Mouse (Mus musculus): ENCODE measurements at regions not wholly inside any gene's neighbourhood (a gene's known extent, or its start where the extent isn't known, plus 50 kb on each side); places are given as distances from the start of the nearest gene placed in this dataset.

GRCm38 (mm10) chr6:139391307-139391706 is 110.5 kb downstream of the Rergl start:
- no peak for ATAC-seq (ENCODE audit: borderline replicate concordance, extremely low read depth, low FRiP score, low TSS enrichment)
- H3K4me3 ChIP-seq, result no peak overlapping the region
- no peaks in the 10 kb centered on the region for H3K9me3 ChIP-seq
- no peaks in the 10 kb centered on the region for H3K36me3 ChIP-seq
- no peak overlapping the region for H3K9ac ChIP-seq
- no peaks in the 10 kb centered on the region for H3K4me1 ChIP-seq
- 7% methylated on average over 13 of the region's 13 CpGs for WGBS
- H3K27me3 ChIP-seq, result no peaks in the 10 kb centered on the region
- no peak overlapping the region for H3K27ac ChIP-seq
- no peak overlapping the region for H3K4me2 ChIP-seq

- no peaks in the 10 kb centered on the region for H3K27me3 ChIP-seq
- no peaks in the 10 kb centered on the region for H3K36me3 ChIP-seq
- H3K4me2 ChIP-seq, result no peak overlapping the region
- ATAC-seq (ENCODE audit: borderline replicate concordance, extremely low read depth, low FRiP score, low TSS enrichment), result no peak
- no peaks in the 10 kb centered on the region for H3K9me3 ChIP-seq
- no peak overlapping the region for H3K9ac ChIP-seq
- no peaks in the 10 kb centered on the region for H3K4me1 ChIP-seq
- H3K27ac ChIP-seq, result no peak overlapping the region
- 78% methylated on average over 2 of the region's 2 CpGs for WGBS
- H3K4me3 ChIP-seq, result no peak overlapping the region
These were observed 150.8 kb downstream of the Rergl start for GRCm38 (mm10) chr6:139350939-139351338.

- no peaks in the 10 kb centered on the region for H3K36me3 ChIP-seq
- no peaks in the 10 kb centered on the region for H3K4me1 ChIP-seq
- no peaks in the 10 kb centered on the region for H3K27me3 ChIP-seq
- no peak for ATAC-seq (ENCODE audit: borderline replicate concordance, extremely low read depth, low FRiP score, low TSS enrichment)
- H3K27ac ChIP-seq, result no peak overlapping the region
- 85% methylated on average over 7 of the region's 7 CpGs for WGBS
- H3K4me2 ChIP-seq, result no peak overlapping the region
- no peak overlapping the region for H3K4me3 ChIP-seq
- no peak overlapping the region for H3K9ac ChIP-seq
- H3K9me3 ChIP-seq, result no peaks in the 10 kb centered on the region
These were observed 176.6 kb downstream of the Rergl start for GRCm38 (mm10) chr6:139325226-139325625.

GRCm38 (mm10) chr6:139307651-139308050 is 194.1 kb downstream of the Rergl start:
- no peak for ATAC-seq (ENCODE audit: borderline replicate concordance, extremely low read depth, low FRiP score, low TSS enrichment)
- H3K4me2 ChIP-seq, result no peak overlapping the region

GRCm38 (mm10) chr6:139304306-139304705 is 197.5 kb downstream of the Rergl start:
- WGBS, result 80% methylated on average over 2 of the region's 2 CpGs
- Histone ChIP-seq H3K4me1 (no peaks in the 10 kb centered on the region), H3K36me3 (no peaks in the 10 kb centered on the region), H3K4me2 (no peak overlapping the region), H3K27ac (no peak overlapping the region), H3K9me3 (no peaks in the 10 kb centered on the region), H3K9ac (no peak overlapping the region), H3K27me3 (no peaks in the 10 kb centered on the region), H3K4me3 (no peak overlapping the region)
- no peak for ATAC-seq (ENCODE audit: borderline replicate concordance, extremely low read depth, low FRiP score, low TSS enrichment)

More at GRCm38 (mm10) chr6:139307651-139308050, 194.1 kb downstream of the Rergl start:
- H3K4me3 ChIP-seq, result no peak overlapping the region
- WGBS, result 53% methylated on average over 5 of the region's 5 CpGs
- no peaks in the 10 kb centered on the region for H3K4me1 ChIP-seq
- H3K9ac ChIP-seq, result no peak overlapping the region
- no peak overlapping the region for H3K27ac ChIP-seq
- H3K9me3 ChIP-seq, result no peaks in the 10 kb centered on the region
- no peaks in the 10 kb centered on the region for H3K36me3 ChIP-seq
- no peaks in the 10 kb centered on the region for H3K27me3 ChIP-seq

- WGBS, result 24% methylated on average over 2 of the region's 2 CpGs
- H3K4me2 ChIP-seq, result no peak overlapping the region
- H3K4me3 ChIP-seq, result no peak overlapping the region
- H3K27ac ChIP-seq, result no peak overlapping the region
- H3K9ac ChIP-seq, result no peak overlapping the region
- no peaks in the 10 kb centered on the region for H3K27me3 ChIP-seq
- H3K4me1 ChIP-seq, result no peaks in the 10 kb centered on the region
- ATAC-seq (ENCODE audit: borderline replicate concordance, extremely low read depth, low FRiP score, low TSS enrichment), result no peak
- H3K9me3 ChIP-seq, result no peaks in the 10 kb centered on the region
- H3K36me3 ChIP-seq, result no peaks in the 10 kb centered on the region
These were observed 206.1 kb downstream of the Rergl start for GRCm38 (mm10) chr6:139295701-139296100.

GRCm38 (mm10) chr6:139279093-139279492 is 222.7 kb downstream of the Rergl start:
- Histone ChIP-seq H3K9me3 (no peaks in the 10 kb centered on the region), H3K27ac (no peak overlapping the region), H3K27me3 (no peaks in the 10 kb centered on the region), H3K4me1 (no peaks in the 10 kb centered on the region), H3K9ac (no peak overlapping the region), H3K4me2 (no peak overlapping the region), H3K4me3 (no peak overlapping the region), H3K36me3 (no peaks in the 10 kb centered on the region)
- 86% methylated on average over 4 of the region's 4 CpGs for WGBS
- no peak for ATAC-seq (ENCODE audit: borderline replicate concordance, extremely low read depth, low FRiP score, low TSS enrichment)

- Histone ChIP-seq H3K27ac (no peak overlapping the region), H3K4me3 (no peak overlapping the region), H3K36me3 (no peaks in the 10 kb centered on the region), H3K9ac (no peak overlapping the region), H3K4me2 (no peak overlapping the region), H3K27me3 (no peaks in the 10 kb centered on the region), H3K4me1 (no peaks in the 10 kb centered on the region), H3K9me3 (no peaks in the 10 kb centered on the region)
- WGBS, result 57% methylated on average over 3 of the region's 3 CpGs
- no peak for ATAC-seq (ENCODE audit: borderline replicate concordance, extremely low read depth, low FRiP score, low TSS enrichment)
These were observed 226.3 kb downstream of the Rergl start for GRCm38 (mm10) chr6:139275512-139275911.

- Histone ChIP-seq H3K9me3 (no peaks in the 10 kb centered on the region), H3K27me3 (no peaks in the 10 kb centered on the region), H3K9ac (no peak overlapping the region), H3K36me3 (no peaks in the 10 kb centered on the region), H3K4me3 (no peak overlapping the region), H3K4me2 (no peak overlapping the region), H3K4me1 (no peaks in the 10 kb centered on the region), H3K27ac (no peak overlapping the region)
- ATAC-seq (ENCODE audit: borderline replicate concordance, extremely low read depth, low FRiP score, low TSS enrichment), result no peak
- WGBS, result 84% methylated on average over 4 of the region's 4 CpGs
These were observed 248.1 kb downstream of the Rergl start for GRCm38 (mm10) chr6:139253704-139254103.

GRCm38 (mm10) chr6:139248920-139249547 is 252.7 kb downstream of the Rergl start:
- WGBS, result 27% methylated on average over 11 of the region's 11 CpGs
- Histone ChIP-seq H3K36me3 (no peaks in the 10 kb centered on the region), H3K4me1 (no peaks in the 10 kb centered on the region), H3K27ac (no peak overlapping the region), H3K27me3 (no peaks in the 10 kb centered on the region), H3K9me3 (no peaks in the 10 kb centered on the region), H3K4me3 (no peak overlapping the region), H3K9ac (no peak overlapping the region), H3K4me2 (no peak overlapping the region)
- peak; percentile 65; the same call in 1 of the 2 replicates for ATAC-seq (ENCODE audit: borderline replicate concordance, extremely low read depth, low FRiP score, low TSS enrichment)

- Histone ChIP-seq H3K27me3 (no peaks in the 10 kb centered on the region), H3K36me3 (no peaks in the 10 kb centered on the region), H3K9ac (no peak overlapping the region), H3K9me3 (no peaks in the 10 kb centered on the region), H3K4me3 (no peak overlapping the region), H3K27ac (no peak overlapping the region), H3K4me1 (no peaks in the 10 kb centered on the region), H3K4me2 (no peak overlapping the region)
- ATAC-seq (ENCODE audit: borderline replicate concordance, extremely low read depth, low FRiP score, low TSS enrichment), result no peak
- WGBS, result 73% methylated on average over 1 of the region's 1 CpGs
These were observed 275.6 kb downstream of the Rergl start for GRCm38 (mm10) chr6:139226127-139226526.

- no peaks in the 10 kb centered on the region for H3K27me3 ChIP-seq
- no peaks in the 10 kb centered on the region for H3K9me3 ChIP-seq
- no peak overlapping the region for H3K4me2 ChIP-seq
- no peaks in the 10 kb centered on the region for H3K4me1 ChIP-seq
- 71% methylated on average over 3 of the region's 3 CpGs for WGBS
- ATAC-seq (ENCODE audit: borderline replicate concordance, extremely low read depth, low FRiP score, low TSS enrichment), result no peak
- no peak overlapping the region for H3K27ac ChIP-seq
- H3K36me3 ChIP-seq, result no peaks in the 10 kb centered on the region
- H3K9ac ChIP-seq, result no peak overlapping the region
- no peak overlapping the region for H3K4me3 ChIP-seq
These were observed 287.3 kb downstream of the Rergl start for GRCm38 (mm10) chr6:139214488-139214887.

GRCm38 (mm10) chr6:139210256-139210655 is 291.5 kb downstream of the Rergl start:
- Histone ChIP-seq H3K27ac (no peak overlapping the region), H3K4me3 (no peak overlapping the region), H3K36me3 (no peaks in the 10 kb centered on the region), H3K9me3 (no peaks in the 10 kb centered on the region), H3K9ac (no peak overlapping the region), H3K4me2 (no peak overlapping the region), H3K4me1 (no peaks in the 10 kb centered on the region), H3K27me3 (no peaks in the 10 kb centered on the region)
- 69% methylated on average over 2 of the region's 2 CpGs for WGBS
- no peak for ATAC-seq (ENCODE audit: borderline replicate concordance, extremely low read depth, low FRiP score, low TSS enrichment)
